Mouse (Mus musculus) thymus, postnatal 36 days (tissue): ENCODE results near the gene Mef2d.
"Not testable (repeated sequence)": the region's sequence is repeated elsewhere in the genome, so short reads cannot be mapped to it uniquely, and the experiment has no call there.

ENCODE experiments used
- DNase-seq, 2 experiments: peaks; one replicate each; pipeline ENCODE4 v3.0.0; 2022; ENCODE audit warnings: mixed read lengths in 2 of 2

Mef2d gene

GRCm38 (mm10) chr3:88150999-88151364, 8.8 kb downstream of the Mef2d start:
- peak in 1 of 2 experiments; percentile 10 for DNase-seq

- DNase-seq: peak in 1 of 2 experiments; percentile 36
These were observed 9.9 kb downstream of the Mef2d start for GRCm38 (mm10) chr3:88152056-88152455.

- DNase-seq: no peak
These were observed 11.3 kb downstream of the Mef2d start for GRCm38 (mm10) chr3:88153290-88154011.

DNA sequence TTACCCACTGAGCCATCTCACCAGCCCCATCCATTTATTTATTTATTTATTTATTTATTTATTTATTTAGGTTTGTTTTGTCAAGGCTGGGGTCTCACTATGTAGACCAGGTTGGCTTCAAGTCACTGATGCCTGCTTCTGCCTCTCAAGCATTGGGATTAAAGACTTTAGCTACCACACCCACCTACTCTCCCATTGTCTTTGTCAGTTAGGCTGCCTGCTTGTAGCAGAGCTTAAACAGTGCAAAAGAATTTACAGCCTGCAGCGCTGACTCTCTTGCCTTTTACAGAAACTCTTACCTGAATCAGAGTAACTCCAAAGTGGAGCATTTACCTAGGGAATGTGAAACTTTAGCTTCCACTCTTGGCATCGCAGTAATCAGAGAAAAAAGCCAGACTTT, 12.1 kb downstream of the Mef2d start:
- no peak for DNase-seq

GRCm38 (mm10) chr3:88156817-88157216, 14.6 kb downstream of the Mef2d start:
- DNase-seq: no peak

GRCm38 (mm10) chr3:88157771-88158597, 15.8 kb downstream of the Mef2d start:
- peak; percentile 67 to 78 for DNase-seq

- DNase-seq: no peak
These were observed 16.8 kb downstream of the Mef2d start for GRCm38 (mm10) chr3:88158991-88159390.

- DNase-seq: no peak
These were observed 18.7 kb downstream of the Mef2d start for GRCm38 (mm10) chr3:88160856-88161255.

GRCm38 (mm10) chr3:88162259-88162658, 20.1 kb downstream of the Mef2d start:
- DNase-seq: no peak

- DNase-seq: no peak
These were observed 20.6 kb downstream of the Mef2d start for GRCm38 (mm10) chr3:88162811-88163210.

- no peak for DNase-seq
These were observed 21.7 kb downstream of the Mef2d start for GRCm38 (mm10) chr3:88163847-88164246.

- DNase-seq: no peak
These were observed 22.1 kb downstream of the Mef2d start for GRCm38 (mm10) chr3:88164263-88164662.

DNA sequence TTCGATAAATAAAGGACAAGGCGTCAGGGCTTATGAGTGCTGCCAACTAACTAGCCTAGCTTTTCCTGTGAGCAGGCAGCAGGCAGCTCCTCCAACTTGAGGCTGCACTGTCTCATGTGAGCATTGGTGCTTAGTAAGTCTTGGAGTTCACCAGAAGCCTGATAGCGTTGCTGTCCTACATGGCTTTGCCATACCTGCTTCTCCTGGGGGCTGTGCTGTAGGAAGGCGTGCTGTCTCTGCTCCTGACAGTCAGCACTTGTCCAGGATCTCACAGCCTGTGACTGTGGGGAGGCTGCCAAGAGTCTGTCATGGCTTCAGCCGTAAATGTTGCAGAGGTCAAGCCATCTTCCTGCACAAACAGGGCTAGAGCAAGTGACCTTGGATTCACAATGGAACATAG, 23.9 kb downstream of the Mef2d start:
- no peak for DNase-seq

GRCm38 (mm10) chr3:88170361-88170760, 28.2 kb downstream of the Mef2d start:
- DNase-seq: no peak

- DNase-seq: no peak
These were observed 30.3 kb downstream of the Mef2d start for GRCm38 (mm10) chr3:88172440-88172839.

- peak; percentile 67 to 69 for DNase-seq
These were observed 31.2 kb downstream of the Mef2d start for GRCm38 (mm10) chr3:88173375-88173774.

GRCm38 (mm10) chr3:88174894-88175293, 32.7 kb downstream of the Mef2d start:
- DNase-seq: no peak

DNA sequence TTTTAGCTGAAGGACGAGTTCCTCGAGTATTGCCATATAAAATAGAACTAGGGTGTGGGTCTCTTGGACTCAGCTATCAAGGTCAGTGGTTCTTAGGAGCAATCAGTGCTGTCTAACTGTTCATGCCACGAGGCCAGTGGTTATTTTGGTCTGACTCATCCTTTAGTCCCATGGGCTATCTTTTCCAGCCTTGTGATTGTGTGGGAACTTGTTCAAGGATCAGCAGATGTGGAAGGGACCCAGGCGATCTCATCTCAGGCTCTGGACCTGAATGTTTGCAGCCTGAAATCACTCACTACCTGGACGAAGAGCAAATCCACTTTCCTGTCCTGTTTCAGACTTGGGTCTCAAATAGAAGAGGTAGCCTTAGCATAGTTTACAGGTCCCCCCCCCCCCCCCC, 34.9 kb downstream of the Mef2d start:
- DNase-seq: no peak

DNA sequence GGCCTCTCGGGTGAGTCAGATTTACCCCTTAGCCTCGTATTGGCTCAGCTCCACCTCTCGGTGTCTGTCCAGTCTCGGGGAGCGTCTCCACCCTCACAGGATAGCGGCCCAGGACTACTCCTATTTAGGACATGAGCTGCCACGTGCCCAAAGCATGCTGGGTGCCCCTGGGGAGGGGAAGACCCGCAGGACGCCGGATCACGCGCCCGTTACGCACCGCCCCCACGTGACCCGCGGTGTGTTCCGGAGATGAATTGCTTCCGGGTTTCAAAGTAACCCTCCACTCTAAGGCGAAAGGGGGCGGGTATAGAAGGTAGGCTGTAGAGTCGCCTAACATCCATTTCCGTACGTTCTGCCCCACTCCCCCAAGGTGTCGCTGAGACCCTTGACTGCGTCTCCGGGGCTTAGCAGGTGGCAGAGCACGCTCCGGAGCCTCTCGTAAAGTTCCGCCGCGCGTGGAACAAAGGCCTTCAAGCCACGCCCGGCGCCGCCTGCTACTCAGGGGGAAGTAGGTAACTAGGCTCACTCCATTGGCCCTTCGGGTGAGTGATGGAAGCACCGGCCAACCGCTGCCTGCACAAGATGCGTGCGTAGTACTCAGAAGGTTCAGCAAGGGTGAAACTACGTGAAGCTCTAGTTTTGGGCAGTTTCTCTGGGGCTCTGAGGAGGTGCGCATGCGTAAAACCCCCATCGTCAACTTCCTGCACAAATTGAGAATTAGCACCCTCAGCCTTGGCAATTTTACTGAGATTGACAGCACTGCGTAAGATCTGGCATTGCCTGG, 35.6 kb downstream of the Mef2d start:
- DNase-seq: peak; percentile 99

DNA sequence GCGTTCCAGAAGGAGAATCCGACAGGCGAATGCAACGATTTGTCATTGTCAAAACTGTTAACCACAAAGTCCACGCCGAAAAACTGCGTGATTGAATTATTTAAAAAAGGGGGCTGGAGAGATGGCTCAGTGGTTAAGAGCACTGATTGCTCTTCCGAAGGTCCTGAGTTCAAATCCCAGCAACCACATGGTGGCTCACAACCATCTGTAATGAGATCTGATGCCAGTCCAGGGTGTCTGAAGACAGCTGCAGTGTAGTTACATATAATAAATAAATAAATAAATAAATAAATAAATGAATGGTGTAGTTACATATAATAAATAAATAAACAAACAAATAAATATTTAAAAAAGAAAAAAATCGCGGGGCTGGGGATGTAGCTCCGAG, 36.2 kb downstream of the Mef2d start:
- DNase-seq: not testable (repeated sequence)

- DNase-seq: no peak
These were observed 36.8 kb downstream of the Mef2d start for GRCm38 (mm10) chr3:88178986-88179385.

GRCm38 (mm10) chr3:88181374-88181773, 39.2 kb downstream of the Mef2d start:
- no peak for DNase-seq

GRCm38 (mm10) chr3:88186424-88186823, 44.3 kb downstream of the Mef2d start:
- DNase-seq: no peak
